ENCODE assay signal across 19 mouse cellular contexts in genomic region chr13:44001861-44002545, GRCm38 (mm10).
"Had no signal": no experiment of that assay in that cellular context is flagged by ENCODE, and none has a peak within 500 bp of the region (broad histone marks: within the 10 kb centered on the region; RNA-seq: fewer than 3 reads in every experiment).

No protein-coding gene starts in this region.

- H3K4me1 ChIP-seq: liver, embryonic 13.5 days; neural tube, embryonic 12.5 days had no signal

- H3K4me3 ChIP-seq: layer of hippocampus, adult 2 months; liver, embryonic 13.5 days; midbrain, embryonic 12.5 days; neural tube, embryonic 12.5 days; neural tube, embryonic 15.5 days had no signal

- H3K27ac ChIP-seq: kidney, postnatal 0 days; layer of hippocampus, adult 2 months; liver, embryonic 13.5 days; midbrain, embryonic 12.5 days; neural tube, embryonic 12.5 days; neural tube, embryonic 15.5 days; stomach, postnatal 0 days had no signal

- H3K4me2 ChIP-seq: liver, embryonic 13.5 days; midbrain, embryonic 12.5 days; neural tube, embryonic 12.5 days; neural tube, embryonic 15.5 days had no signal

- DNase-seq: kidney, adult 18-20 months; kidney, postnatal 25 days; layer of hippocampus, adult 9-11 months; liver, embryonic 13.5 days; lung, adult 2 months; lung, postnatal 14 days; lung, postnatal 4 days; right cerebral cortex, adult 18-20 months; right cerebral cortex, postnatal 14 days; right cerebral cortex, postnatal 4 days; thymus, adult 2 months; thymus, postnatal 14 days; thymus, postnatal 4 days had no signal

- H3K27me3 ChIP-seq: liver, embryonic 13.5 days; neural tube, embryonic 12.5 days; neural tube, embryonic 15.5 days had no signal

- H3K9ac ChIP-seq: liver, embryonic 13.5 days; midbrain, embryonic 12.5 days; neural tube, embryonic 12.5 days; neural tube, embryonic 15.5 days had no signal

- H3K9me3 ChIP-seq: neural tube, embryonic 15.5 days had no signal

- H3K36me3 ChIP-seq: liver, embryonic 13.5 days; midbrain, embryonic 12.5 days; neural tube, embryonic 12.5 days; neural tube, embryonic 15.5 days had no signal
